Mouse (Mus musculus) thymus, adult 2 months (tissue): ENCODE measurements around the gene Slc13a3. TPM values are rescaled to one million over a fixed set of nuclear protein-coding genes. Genes with fewer than 3 reads are reported as not detected.

Source experiments
- DNase-seq: peaks from one replicate; pipeline ENCODE4 v3.0.0; 2021
- H3K27ac ChIP-seq: fragments of 200-500 bp; 2 replicates; pipeline ENCODE4 v1.5.1; 2012; ENCODE audit warnings: low read length, control low read depth; ENCODE audit not compliant: control insufficient read depth, insufficient read depth
- H3K27me3 ChIP-seq: fragments of 200-500 bp; 2 replicates; pipeline ENCODE4 v1.6.1; 2012; ENCODE audit warnings: mild to moderate bottlenecking, low read length, moderate library complexity, mixed read lengths; ENCODE audit not compliant: control insufficient read depth, insufficient read depth
- H3K36me3 ChIP-seq: fragments of 200-500 bp; 2 replicates; pipeline ENCODE4 v1.6.1; 2012; ENCODE audit warnings: mild to moderate bottlenecking, low read length, moderate library complexity; ENCODE audit not compliant: control insufficient read depth, insufficient read depth
- H3K4me1 ChIP-seq: fragments of 200-500 bp; replicated peaks from 2 replicates; pipeline ENCODE4 v1.6.1; 2012; ENCODE audit warnings: low read length; ENCODE audit not compliant: control insufficient read depth, insufficient read depth
- H3K4me3 ChIP-seq: fragments of 200-500 bp; 2 replicates; pipeline ENCODE4 v1.5.1; 2012; ENCODE audit warnings: mild to moderate bottlenecking, low read length, control low read depth, moderate library complexity; ENCODE audit not compliant: control insufficient read depth, insufficient read depth
- CTCF ChIP-seq: fragments of 200-500 bp; IDR thresholded peaks from 2 replicates; pipeline ENCODE4 v1.5.1; 2012; ENCODE audit warnings: mild to moderate bottlenecking, control low read depth, low read length, moderate library complexity, borderline replicate concordance; ENCODE audit not compliant: control insufficient read depth, poor library complexity, insufficient read depth; ENCODE audit errors: extremely low read depth
- POLR2A ChIP-seq: fragments of 200-500 bp; IDR thresholded peaks from 2 replicates; pipeline ENCODE4 v1.6.1; 2012; ENCODE audit warnings: mild to moderate bottlenecking, low read length, control low read depth, moderate library complexity; ENCODE audit not compliant: control insufficient read depth, poor library complexity, insufficient read depth; ENCODE audit errors: extremely low read depth
- WGBS: fragments of 180-500 bp; shearing (Covaris S2); methylation state at CpG from one replicate; pipeline ENCODE4 v1.1.7; 2018; 5-methylcytosine and 5-hydroxymethylcytosine counted together
- polyA plus RNA-seq: library from polyadenylated mRNA; depleted of rRNA; stranded (reverse); fragments of >200 nt; gene quantifications from 2 replicates; pipeline ENCODE4 v1.2.3, GENCODE M21; 2012

The Slc13a3 gene
- polyA plus RNA-seq, 1 experiment = 2.1 TPM

DNA sequence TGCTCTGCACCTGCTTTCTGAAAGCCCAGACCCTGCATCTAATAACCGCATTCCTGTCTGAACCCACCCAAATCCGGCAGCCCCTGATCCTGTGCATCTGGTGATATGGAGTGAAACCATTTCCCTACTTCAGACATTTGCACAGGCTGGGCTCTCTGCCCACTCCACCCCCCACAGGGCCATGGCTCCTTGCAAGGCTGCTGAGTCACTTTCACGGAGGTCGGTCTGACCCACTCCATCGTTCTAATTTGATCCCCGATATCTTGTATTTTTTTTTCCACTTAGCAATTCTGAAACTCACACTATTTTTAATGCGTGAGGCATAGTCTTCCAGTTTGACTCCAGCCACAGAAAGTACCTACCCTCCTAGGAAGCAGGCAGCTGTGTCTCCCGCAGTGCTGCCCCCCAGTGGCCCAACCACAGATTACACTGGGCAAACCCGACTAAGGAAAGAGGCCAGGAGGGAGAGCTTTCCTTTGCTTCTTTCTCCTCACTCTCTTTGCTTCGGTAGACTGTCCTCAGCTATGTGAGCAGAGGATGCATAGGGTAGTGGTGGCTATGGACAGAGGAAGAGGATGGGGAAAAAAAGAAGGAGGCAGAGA lies 65.2 kb downstream of the Slc13a3 start:
- H3K36me3 ChIP-seq = no peaks in the 10 kb centered on the region
- peak; percentile 70 for DNase-seq
- H3K4me1 ChIP-seq = no peaks in the 10 kb centered on the region
- H3K27ac ChIP-seq = no peak overlapping the region
- H3K4me3 ChIP-seq = no peak overlapping the region
- no peaks in the 10 kb centered on the region for H3K27me3 ChIP-seq
- WGBS = 24% methylated on average over 10 of the region's 10 CpGs
- TF ChIP-seq POLR2A (no peak), CTCF (peak; percentile 81; the same call in 1 of the 2 replicates)

DNA sequence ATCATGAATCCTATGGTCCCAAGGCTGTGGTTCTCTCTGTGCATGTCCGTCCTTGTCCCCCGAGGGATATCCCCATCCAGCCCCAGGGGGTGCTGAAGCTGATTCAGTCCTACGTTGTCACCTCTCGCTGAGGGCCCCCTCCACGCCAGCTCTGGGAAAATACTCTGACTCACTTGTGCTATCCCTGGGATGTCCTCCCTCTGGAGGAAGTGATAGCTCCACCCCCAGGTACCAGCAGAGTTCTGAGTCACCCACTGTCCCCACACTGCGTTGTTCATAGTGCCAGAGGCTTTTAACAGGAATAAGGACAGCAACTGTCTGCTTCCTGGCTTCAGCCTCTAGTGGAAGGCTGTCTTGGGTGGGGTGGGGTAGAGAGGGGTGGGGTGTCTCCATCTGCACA lies 67.7 kb downstream of the Slc13a3 start:
- Histone ChIP-seq H3K36me3 (no peaks in the 10 kb centered on the region), H3K27me3 (no peaks in the 10 kb centered on the region), H3K4me3 (no peak overlapping the region), H3K4me1 (peaks cover 11% of the 10 kb centered on the region), H3K27ac (no peak overlapping the region)
- 30% methylated on average over 6 of the region's 6 CpGs for WGBS
- DNase-seq = no peak
- TF ChIP-seq POLR2A (no peak), CTCF (no peak)

DNA sequence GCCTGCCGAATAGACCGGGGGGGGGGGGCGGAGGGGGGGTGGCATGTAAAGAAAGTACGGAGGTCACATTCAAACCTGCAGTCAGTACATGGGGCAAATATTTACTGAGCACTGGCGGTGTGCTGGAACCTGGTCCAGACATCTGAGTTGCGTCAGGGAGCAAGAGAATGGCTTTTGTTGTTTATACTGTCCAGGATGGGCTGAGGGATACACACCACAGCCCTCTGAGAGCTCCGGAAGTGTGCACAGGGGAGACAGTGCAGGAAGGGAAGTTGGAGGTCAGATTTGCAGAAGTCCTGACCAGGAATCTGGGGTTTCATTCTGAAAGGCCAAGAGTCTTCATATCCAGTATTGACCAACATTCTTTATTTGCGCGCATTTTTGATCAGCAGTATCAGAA lies 68.1 kb downstream of the Slc13a3 start:
- Histone ChIP-seq H3K4me3 (no peak overlapping the region), H3K4me1 (peaks cover 11% of the 10 kb centered on the region), H3K27ac (no peak overlapping the region), H3K27me3 (no peaks in the 10 kb centered on the region), H3K36me3 (no peaks in the 10 kb centered on the region)
- TF ChIP-seq POLR2A (no peak), CTCF (no peak)
- 25% methylated on average over 9 of the region's 9 CpGs for WGBS
- DNase-seq = no peak

DNA sequence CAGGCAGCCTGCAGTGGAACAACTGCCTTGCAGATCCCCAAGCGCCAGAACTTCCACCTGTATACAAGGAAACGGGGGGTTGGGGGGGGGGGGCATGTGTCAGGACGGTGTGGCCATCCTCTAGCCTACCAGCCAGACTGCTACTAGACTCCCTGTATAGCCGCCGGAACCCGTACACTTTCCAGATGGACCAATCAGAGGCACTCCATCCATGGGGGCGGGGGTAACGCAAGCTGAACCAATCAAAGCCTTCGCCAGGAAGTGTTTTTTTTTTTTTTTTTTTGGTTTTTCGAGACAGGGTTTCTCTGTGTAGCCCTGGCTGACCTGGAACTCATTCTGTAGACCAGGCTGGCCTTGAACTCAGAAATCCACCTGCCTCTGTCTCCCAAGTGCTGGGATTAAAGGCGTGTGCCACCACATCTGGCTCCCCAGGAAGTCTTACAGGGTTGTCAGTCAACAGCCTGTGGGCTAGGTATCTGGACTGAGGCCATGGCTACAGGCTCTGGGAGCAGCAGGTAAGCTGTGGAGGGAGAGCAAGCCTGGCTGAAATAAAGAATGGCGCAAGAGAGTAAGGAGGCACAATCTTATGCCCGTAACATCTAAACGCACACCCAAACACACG lies 74.8 kb downstream of the Slc13a3 start:
- Histone ChIP-seq H3K36me3 (no peaks in the 10 kb centered on the region), H3K4me1 (peaks cover 11% of the 10 kb centered on the region), H3K27me3 (no peaks in the 10 kb centered on the region), H3K4me3 (no peak overlapping the region), H3K27ac (no peak overlapping the region)
- TF ChIP-seq CTCF = no peak
- no peak for TF ChIP-seq POLR2A
- DNase-seq = no peak
- WGBS = 84% methylated on average over 15 of the region's 15 CpGs

DNA sequence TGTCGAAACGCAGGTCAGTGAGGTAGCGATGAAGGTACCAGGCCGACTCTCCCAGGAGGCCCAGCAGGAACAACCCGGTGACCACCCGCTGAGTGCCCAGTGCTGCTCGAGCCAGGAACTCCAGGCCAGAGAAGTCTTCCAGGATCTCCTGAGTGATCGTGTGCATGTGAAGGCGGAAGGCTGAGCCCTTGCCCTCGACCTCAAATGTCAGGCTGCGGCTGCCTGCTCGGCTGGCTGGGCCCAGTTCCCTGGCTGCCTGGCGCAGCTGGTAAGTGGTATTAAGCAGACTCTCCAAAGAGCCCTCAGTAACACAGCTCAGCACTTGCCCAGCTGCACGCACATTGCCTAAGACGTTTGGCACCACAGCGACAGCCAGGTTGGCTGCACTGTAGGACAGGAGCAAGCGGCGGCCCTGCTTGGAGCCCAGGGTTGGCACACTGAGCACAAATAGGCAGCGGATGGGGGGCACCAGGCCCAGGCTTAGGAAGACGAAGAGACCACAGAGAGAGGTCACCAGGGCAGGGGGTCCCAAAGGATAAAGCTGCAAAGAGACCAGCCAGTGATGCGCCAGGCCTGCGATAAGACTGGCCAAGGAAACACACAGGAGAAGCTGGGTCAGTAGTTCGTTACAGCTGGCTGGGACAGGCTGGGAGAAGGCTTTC lies 75.4 kb downstream of the Slc13a3 start:
- DNase-seq = no peak
- no peaks in the 10 kb centered on the region for H3K27me3 ChIP-seq
- H3K4me3 ChIP-seq = no peak overlapping the region
- H3K36me3 ChIP-seq = no peaks in the 10 kb centered on the region
- WGBS = 95% methylated on average over 23 of the region's 23 CpGs
- peaks cover 11% of the 10 kb centered on the region for H3K4me1 ChIP-seq
- TF ChIP-seq CTCF = no peak
- TF ChIP-seq POLR2A = no peak
- no peak overlapping the region for H3K27ac ChIP-seq

DNA sequence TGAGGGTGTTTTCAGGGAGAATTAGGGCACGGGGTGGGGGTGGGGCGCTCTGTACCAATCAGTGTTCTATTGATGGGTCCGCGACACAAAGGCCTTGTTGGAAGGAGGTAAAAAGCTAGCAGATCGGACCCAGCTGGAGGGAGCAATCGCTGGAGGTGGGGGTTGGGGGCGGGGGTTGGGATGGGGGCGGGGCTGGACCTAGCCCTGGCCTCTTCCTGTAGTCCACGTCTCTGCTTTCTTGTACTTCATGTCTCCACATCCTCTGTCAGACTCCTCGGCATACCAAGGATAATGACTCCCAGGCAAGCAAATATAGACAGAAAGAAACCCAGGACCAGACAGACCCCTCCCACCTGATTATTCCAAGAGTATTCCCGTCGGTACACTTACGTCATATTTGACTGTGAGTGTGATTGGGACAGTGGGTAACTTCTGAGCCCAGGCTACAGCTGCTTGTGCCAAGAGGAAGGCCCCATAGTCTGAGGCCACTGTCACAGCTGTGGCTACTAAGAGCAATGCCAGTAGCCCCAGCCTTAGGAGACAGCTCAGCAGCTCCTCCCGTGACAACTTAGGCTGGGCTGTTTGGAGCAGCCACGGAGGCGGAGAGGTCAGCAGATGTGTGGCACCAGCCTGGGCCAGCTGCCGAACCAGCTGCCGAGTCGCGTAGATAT lies 76.1 kb downstream of the Slc13a3 start:
- 90% methylated on average over 20 of the region's 20 CpGs for WGBS
- Histone ChIP-seq H3K27me3 (no peaks in the 10 kb centered on the region), H3K36me3 (no peaks in the 10 kb centered on the region)

More for the DNA sequence above, 76.1 kb downstream of the Slc13a3 start:
- Histone ChIP-seq H3K27ac (no peak overlapping the region), H3K4me3 (no peak overlapping the region), H3K4me1 (peaks cover 9% of the 10 kb centered on the region)
- no peak for DNase-seq
- TF ChIP-seq CTCF (no peak), POLR2A (no peak)
